Mouse (Mus musculus): ENCODE data around the gene Ano2. TPM values are rescaled to one million over a fixed set of nuclear protein-coding genes. Genes with fewer than 3 reads are reported as not detected.

Ano2 gene
- total and polyA plus RNA-seq, 3 experiments = not detected

DNA sequence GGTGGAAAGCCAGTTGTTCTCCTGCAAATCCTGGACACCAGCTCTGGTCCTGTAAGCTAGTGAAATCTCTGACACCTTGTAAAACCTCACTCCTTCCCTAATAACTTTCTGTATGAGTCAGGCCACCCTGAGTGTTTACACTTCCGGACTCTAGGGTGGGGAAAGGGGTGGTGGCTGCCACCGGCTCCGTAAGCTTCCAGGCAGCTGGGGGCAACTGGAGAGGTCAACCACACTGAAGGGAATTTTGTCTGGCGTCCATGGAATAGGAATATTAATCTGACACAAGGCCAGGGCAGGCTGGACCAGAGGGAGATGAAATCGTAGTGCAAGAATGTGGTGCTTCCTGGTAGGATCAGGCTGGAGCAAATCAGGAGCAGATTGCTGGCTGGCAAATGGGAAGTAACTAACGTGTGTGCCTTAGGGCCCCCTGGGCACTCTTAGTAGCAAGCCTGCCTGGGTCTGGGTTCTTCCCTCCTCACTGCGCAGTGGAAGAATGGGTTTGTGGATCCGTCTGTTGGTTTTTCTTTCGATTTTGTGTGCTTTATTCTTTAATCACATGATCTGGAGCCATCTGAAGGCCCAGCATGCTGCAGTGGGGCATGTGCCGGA, 57.2 kb downstream of the Ano2 start:
- H3K4me3 ChIP-seq (replicated peaks in 1 of 3; ENCODE audit: low read depth in 2 of 3, low read length in 2 of 3, poor library complexity in 1 of 3) = peak overlapping the region in 1 of 3 experiments; percentile 10
- in situ Hi-C loops (cut with MboI; ENCODE audit: low pct_ligation_motif_present, low pct_unique_long_range_greater_than_20kb, low sequenced_read_pairs) (no loop called here), dilution Hi-C loops (cut with MboI; ENCODE audit: extremely low pct_ligation_motif_present, extremely low pct_unique_long_range_greater_than_20kb, low sequenced_read_pairs) (no loop called here)
- peaks cover 87% of the 10 kb centered on the region for H3K27me3 ChIP-seq (replicated peaks)
- TF ChIP-seq SIN3A (IDR thresholded peaks at IDR 0.05; ENCODE audit: low read length) = no peak
- peak; percentile 65; the same call in 1 of the 2 replicates for TF ChIP-seq JUND (conservative IDR thresholded peaks at IDR 0.05; ENCODE audit: low read depth, low read length)
- TF ChIP-seq IRF4 (IDR thresholded peaks at IDR 0.05; ENCODE audit: low read depth, low read length) = peak; percentile 78
- peak; percentile 46 for TF ChIP-seq JUN (IDR thresholded peaks at IDR 0.05; ENCODE audit: insufficient read depth, low read depth, low read length)
- TF ChIP-seq ELF1 (IDR thresholded peaks at IDR 0.05; ENCODE audit: low read depth, low read length) = peak; percentile 65
- TF ChIP-seq POLR2AphosphoS2 (IDR thresholded peaks at IDR 0.05; ENCODE audit: low read depth, low read length) = no peak
- peaks cover 0 to 6% of the 10 kb centered on the region in 2 experiments; a peak in 2 of 4 replicates for H3K4me1 ChIP-seq (ENCODE audit: control insufficient read depth in 1 of 2, insufficient read depth in 2 of 2)
- no peaks in the 10 kb centered on the region for H3K36me3 ChIP-seq (replicated peaks in 1 of 2; ENCODE audit: control insufficient read depth in 1 of 2, insufficient read depth in 1 of 2, low read length in 1 of 2)
- no peaks in the 10 kb centered on the region for H3K79me2 ChIP-seq (replicated peaks; ENCODE audit: control insufficient read depth, extremely low read depth, insufficient read depth, poor library complexity, severe bottlenecking)
- H3K9me3 ChIP-seq (replicated peaks; ENCODE audit: low read length) = no peaks in the 10 kb centered on the region
- DNase-seq (ENCODE audit: extremely low read depth) = no peak
- peak overlapping the region; percentile 18 for H3K4me2 ChIP-seq (ENCODE audit: insufficient read depth, low read depth, poor library complexity, severe bottlenecking)
- no peak overlapping the region for H3K27ac ChIP-seq (ENCODE audit: insufficient read depth, low read depth)
- no peak overlapping the region for H3K9ac ChIP-seq (ENCODE audit: insufficient read depth, low read depth)

DNA sequence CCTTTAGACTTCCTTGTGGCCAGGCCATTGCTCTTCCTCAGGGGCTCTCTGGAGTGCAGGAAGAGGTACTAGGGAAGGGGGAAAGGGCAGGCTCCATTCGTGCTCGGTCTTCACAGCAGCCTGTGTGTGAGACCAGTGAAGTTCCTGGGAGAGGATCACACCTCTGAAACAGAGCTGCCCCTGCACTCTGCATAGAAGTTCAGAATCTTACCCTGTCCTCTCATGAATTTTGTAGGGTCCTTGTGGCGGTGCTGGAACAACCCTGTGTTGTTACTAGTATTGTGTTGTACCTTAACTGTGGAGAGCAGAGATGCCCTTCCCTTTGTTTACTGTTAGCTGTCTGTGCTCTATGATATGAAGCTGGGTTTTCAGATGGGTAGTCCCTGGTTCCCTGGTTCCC, 58.4 kb downstream of the Ano2 start:
- Histone ChIP-seq H3K79me2 (replicated peaks; ENCODE audit: control insufficient read depth, extremely low read depth, insufficient read depth, poor library complexity, severe bottlenecking) (no peaks in the 10 kb centered on the region), H3K9ac (ENCODE audit: insufficient read depth, low read depth) (no peak overlapping the region), H3K36me3 (replicated peaks in 1 of 2; ENCODE audit: control insufficient read depth in 1 of 2, insufficient read depth in 1 of 2, low read length in 1 of 2) (no peaks in the 10 kb centered on the region), H3K9me3 (replicated peaks; ENCODE audit: low read length) (no peaks in the 10 kb centered on the region), H3K4me1 (ENCODE audit: control insufficient read depth in 1 of 2, insufficient read depth in 2 of 2) (peaks cover 0 to 6% of the 10 kb centered on the region in 2 experiments; a peak in 2 of 4 replicates), H3K4me3 (replicated peaks in 1 of 3; ENCODE audit: low read depth in 2 of 3, low read length in 2 of 3, poor library complexity in 1 of 3) (no peak overlapping the region), H3K27me3 (replicated peaks) (peaks cover 87% of the 10 kb centered on the region), H3K4me2 (ENCODE audit: insufficient read depth, low read depth, poor library complexity, severe bottlenecking) (no peak overlapping the region), H3K27ac (ENCODE audit: insufficient read depth, low read depth) (no peak overlapping the region)
- no peak for DNase-seq (ENCODE audit: extremely low read depth)
- TF ChIP-seq TCF12 (IDR thresholded peaks at IDR 0.05; ENCODE audit: low read depth, low read length) (no peak), SMC3 (IDR thresholded peaks at IDR 0.05; ENCODE audit: low read depth, low read length) (no peak), MXI1 (IDR thresholded peaks at IDR 0.05; ENCODE audit: low read depth, low read length) (no peak), CTCF (conservative IDR thresholded peaks at IDR 0.05 in 1 of 2, IDR thresholded peaks at IDR 0.05 in 1 of 2; ENCODE audit: low read depth in 2 of 2, low read length in 2 of 2) (no peak), USF1 (IDR thresholded peaks at IDR 0.05; ENCODE audit: low read depth, low read length) (no peak), RCOR1 (conservative IDR thresholded peaks at IDR 0.05; ENCODE audit: low read depth, low read length) (no peak), KAT2A (IDR thresholded peaks at IDR 0.05; ENCODE audit: insufficient replicate concordance, low read length) (no peak), USF2 (conservative IDR thresholded peaks at IDR 0.05; ENCODE audit: low read depth, low read length) (no peak), MAZ (IDR thresholded peaks at IDR 0.05; ENCODE audit: low read depth, low read length) (no peak), JUN (IDR thresholded peaks at IDR 0.05; ENCODE audit: insufficient read depth, low read depth, low read length) (no peak), JUND (conservative IDR thresholded peaks at IDR 0.05; ENCODE audit: low read depth, low read length) (no peak), ZMIZ1 (IDR thresholded peaks at IDR 0.05; ENCODE audit: low read depth, low read length) (no peak), UBTF (IDR thresholded peaks at IDR 0.05; ENCODE audit: low read depth, low read length) (no peak), PAX5 (IDR thresholded peaks at IDR 0.05; ENCODE audit: low read length) (no peak), EP300 (IDR thresholded peaks at IDR 0.05; ENCODE audit: low read length) (no peak), ELF1 (IDR thresholded peaks at IDR 0.05; ENCODE audit: low read depth, low read length) (no peak), MAX (IDR thresholded peaks at IDR 0.05; ENCODE audit: low read length) (no peak)
- in situ Hi-C loops (cut with MboI; ENCODE audit: low pct_ligation_motif_present, low pct_unique_long_range_greater_than_20kb, low sequenced_read_pairs) (no loop called here), dilution Hi-C loops (cut with MboI; ENCODE audit: extremely low pct_ligation_motif_present, extremely low pct_unique_long_range_greater_than_20kb, low sequenced_read_pairs) (no loop called here)
